Comparison of ENCODE assay signal across 9 mouse cellular contexts in the genomic region with DNA sequence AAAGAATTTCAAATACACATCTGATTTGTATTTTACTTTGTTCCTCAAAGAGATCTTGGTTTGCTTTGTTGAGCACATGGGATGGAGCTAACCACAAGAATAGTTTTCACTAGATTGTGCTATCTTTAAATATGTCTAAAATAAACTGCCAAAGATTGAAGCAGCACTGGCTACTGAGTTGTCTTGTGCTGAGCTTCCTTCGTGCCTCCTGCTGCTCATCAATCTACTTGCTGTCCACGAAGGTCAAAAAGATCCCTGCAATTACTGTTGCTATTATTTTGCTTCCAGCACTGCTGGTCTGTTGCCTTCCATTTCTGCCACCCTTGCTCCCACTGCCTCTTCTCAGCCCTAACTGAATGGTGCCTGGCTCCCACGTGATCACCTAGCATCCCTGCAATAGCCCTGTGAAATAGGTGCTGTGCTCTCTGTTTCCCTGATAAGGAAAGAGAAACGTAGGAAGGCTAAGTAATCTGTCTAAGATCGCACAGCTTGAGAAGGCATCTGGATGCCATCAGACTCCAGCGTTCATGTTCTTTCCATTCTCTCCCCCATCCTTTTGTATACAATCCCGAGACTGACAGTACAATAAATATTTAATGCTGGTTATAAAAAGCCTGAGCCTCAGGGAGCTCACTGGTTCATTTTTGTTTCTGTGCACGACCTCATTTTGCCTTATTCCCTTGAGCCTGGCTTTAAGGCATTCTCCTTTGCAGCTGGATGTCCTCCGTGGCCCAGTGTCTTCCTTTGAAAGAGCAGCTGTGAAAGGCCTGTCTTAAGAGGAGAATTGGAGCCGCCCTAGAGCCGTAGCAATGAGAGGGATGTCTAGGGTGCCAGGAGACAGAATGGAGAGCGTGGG. TPM values are rescaled to one million over a fixed set of nuclear protein-coding genes. Genes with fewer than 3 reads are reported as not detected.
DNase-seq lines count a peak whose midpoint lies in the region; ATAC-seq lines count a peak whose summit lies in the region.
"Had no signal": no experiment of that assay in that cellular context is flagged by ENCODE, and none has a peak within 500 bp of the region (broad histone marks: within the 10 kb centered on the region; RNA-seq: fewer than 3 reads in every experiment).

No protein-coding gene starts in this region.

- peak; percentile 33; the same call in 1 of the 2 replicates for ATAC-seq in neural tube, embryonic 11.5 days (ENCODE audit: insufficient read depth, low FRiP score, low TSS enrichment)

- H3K4me2 ChIP-seq in neural tube, embryonic 11.5 days (ENCODE audit: low read depth): no peak overlapping the region

- H3K9me3 ChIP-seq in neural tube, embryonic 11.5 days (ENCODE audit: control insufficient read depth, low read length): no peaks in the 10 kb centered on the region

- H3K27ac ChIP-seq in neural tube, embryonic 11.5 days (ENCODE audit: low read depth, low read length): peak overlapping the region; percentile 11; the same call in 1 of the 2 replicates

- H3K9ac ChIP-seq in neural tube, embryonic 11.5 days (ENCODE audit: low read length): no peak overlapping the region

- no peaks in the 10 kb centered on the region for H3K36me3 ChIP-seq in neural tube, embryonic 11.5 days (ENCODE audit: control insufficient read depth, insufficient read depth, low read length)

- peak; percentile 21 for DNase-seq in gastrocnemius, postnatal 14 days
- DNase-seq in gastrocnemius, postnatal 4 days (ENCODE audit: low spot score in 2 of 2): no peak
- peak; percentile 18 for DNase-seq in neural tube, embryonic 11.5 days (ENCODE audit: low spot score)
- DNase-seq in neural tube, embryonic 10.5 days (ENCODE audit: extremely low spot score, low spot score): no peak
- DNase-seq in mesoderm, embryonic 11.5 days (ENCODE audit: low read depth, low spot score): peak; percentile 23
- DNase-seq in c-Kit-positive CD71-positive TER-119-positive erythroid progenitor cells, embryonic 14.5 days (ENCODE audit: low spot score): no peak
- DNase-seq in Muller cell, postnatal 12 days (ENCODE audit: inconsistent ontology term): no peak
- DNase-seq in thymus, postnatal 0 days (ENCODE audit: low spot score): no peak

- 26% methylated on average over 12 of the region's 12 CpGs for WGBS in neural tube, embryonic 11.5 days

- intact Hi-C loops in gastrocnemius, postnatal 14 days (cut with DNase I; ENCODE audit: low total_unique reads): no loop called here

- no peak overlapping the region for H3K4me3 ChIP-seq in neural tube, embryonic 11.5 days (ENCODE audit: low read depth, low read length)
- H3K4me3 ChIP-seq: erythroblast, embryonic 14.5 days had no signal

- no peaks in the 10 kb centered on the region for H3K4me1 ChIP-seq in neural tube, embryonic 11.5 days (ENCODE audit: control insufficient read depth, insufficient read depth, low read length)

- no peaks in the 10 kb centered on the region for H3K27me3 ChIP-seq in neural tube, embryonic 11.5 days (ENCODE audit: control insufficient read depth, insufficient read depth, low read length)

RNA-seq across cellular contexts. Expression of a gene that starts 49.0 kb away (rescaled TPM):
- 1 to 10 TPM; 6.8 to 7.9 TPM for total RNA-seq in gastrocnemius, postnatal 14 days (2021)
- total RNA-seq in gastrocnemius, postnatal 4 days (2021): 10 to 100 TPM; 15.5 to 19.8 TPM
- 27.0 and 27.1 TPM in 2 replicates for polyA plus RNA-seq in neural tube, embryonic 11.5 days (2014; fragmentation: Nextera tagmentation; extraction: Ambion mirVana)
- 48.3 and 52.7 TPM in 2 replicates for polyA plus RNA-seq in thymus, postnatal 0 days (2015; fragmentation: Nextera tagmentation; extraction: Ambion mirVana)

Comparison
In these comparisons a context has a peak if more than half of its experiments do, and no peak if none do; other contexts are left out.
1. DNase-seq: peak in gastrocnemius, postnatal 14 days (single experiment), neural tube, embryonic 11.5 days (single experiment) and mesoderm, embryonic 11.5 days (single experiment); none in gastrocnemius, postnatal 4 days (0 of 2), neural tube, embryonic 10.5 days (single experiment), c-Kit-positive CD71-positive TER-119-positive erythroid progenitor cells, embryonic 14.5 days (single experiment), Muller cell, postnatal 12 days (single experiment) and thymus, postnatal 0 days (single experiment).